Mouse (Mus musculus) CH12.LX (cell line): ENCODE measurements around the gene Col18a1.

Source experiments
- CHD1 ChIP-seq: IDR thresholded peaks from 2 replicates; pipeline ENCODE4 v1.6.1; 2012; ENCODE audit warnings: low read depth, low read length, improper control_type of control experiment, inconsistent platforms
- CHD2 ChIP-seq: IDR thresholded peaks from 2 replicates; pipeline ENCODE4 v1.6.1; 2011; ENCODE audit warnings: low read length, improper control_type of control experiment
- CTCF ChIP-seq, 2 experiments: IDR thresholded peaks in 1 of 2; conservative IDR thresholded peaks in 1 of 2; 2 replicates each; pipeline ENCODE4 v1.5.1; 2011 to 2012; ENCODE audit warnings: low read depth in 2 of 2, low read length in 2 of 2, improper control_type of control experiment in 1 of 2, inconsistent platforms in 1 of 2, mild to moderate bottlenecking in 1 of 2, moderate library complexity in 1 of 2
- E2F4 ChIP-seq: IDR thresholded peaks from 2 replicates; pipeline ENCODE4 v1.6.1; 2011; ENCODE audit warnings: low read depth, low read length, improper control_type of control experiment; ENCODE audit not compliant: insufficient replicate concordance
- IRF4 ChIP-seq: IDR thresholded peaks from 2 replicates; pipeline ENCODE4 v1.6.1; 2014; ENCODE audit warnings: low read depth, mild to moderate bottlenecking, inconsistent platforms, low read length, improper control_type of control experiment
- KAT2A ChIP-seq: IDR thresholded peaks from 2 replicates; pipeline ENCODE4 v1.6.1; 2012; ENCODE audit warnings: low read length, improper control_type of control experiment, inconsistent platforms; ENCODE audit not compliant: insufficient replicate concordance
- MAZ ChIP-seq: IDR thresholded peaks from 2 replicates; pipeline ENCODE4 v1.6.1; 2012; ENCODE audit warnings: low read depth, mild to moderate bottlenecking, inconsistent platforms, low read length, improper control_type of control experiment, moderate library complexity
- POLR2A ChIP-seq: IDR thresholded peaks from 2 replicates; pipeline ENCODE4 v1.6.1; 2011; ENCODE audit warnings: low read depth, mild to moderate bottlenecking, improper control_type of control experiment, low read length
- TBP ChIP-seq: conservative IDR thresholded peaks from 2 replicates; pipeline ENCODE4 v1.6.1; 2011; ENCODE audit warnings: low read depth, low read length, improper control_type of control experiment
- TCF12 ChIP-seq: IDR thresholded peaks from 2 replicates; pipeline ENCODE4 v1.6.1; 2014; ENCODE audit warnings: low read depth, mild to moderate bottlenecking, inconsistent platforms, low read length, improper control_type of control experiment
- USF2 ChIP-seq: conservative IDR thresholded peaks from 2 replicates; pipeline ENCODE4 v1.6.1; 2011; ENCODE audit warnings: low read depth, low read length, improper control_type of control experiment
- ZMIZ1 ChIP-seq: IDR thresholded peaks from 2 replicates; pipeline ENCODE4 v1.6.1; 2012; ENCODE audit warnings: low read depth, mild to moderate bottlenecking, inconsistent platforms, low read length, improper control_type of control experiment

- TF ChIP-seq ZMIZ1 (no peak), POLR2A (no peak), TBP (no peak), CHD1 (no peak), USF2 (no peak), CTCF (conservative IDR thresholded peaks at IDR 0.05 in 1 of 2, IDR thresholded peaks at IDR 0.05 in 1 of 2; ENCODE audit: low read depth in 2 of 2, low read length in 2 of 2) (no peak), KAT2A (no peak), CHD2 (no peak), E2F4 (no peak), TCF12 (no peak), MAZ (no peak), IRF4 (no peak)
These were observed 142.1 kb downstream of the Col18a1 start for GRCm38 (mm10) chr10:77024231-77024630.
